Comparison of ENCODE assay signal across 18 mouse cellular contexts in genomic region chr7:37977676-37978075, GRCm38 (mm10). TPM values are rescaled to one million over a fixed set of nuclear protein-coding genes. Genes with fewer than 3 reads are reported as not detected.
DNase-seq lines count a peak whose midpoint lies in the region; ATAC-seq lines count a peak whose summit lies in the region.
"Had no signal": no experiment of that assay in that cellular context is flagged by ENCODE, and none has a peak within 500 bp of the region (broad histone marks: within the 10 kb centered on the region; RNA-seq: fewer than 3 reads in every experiment).

No protein-coding gene starts in this region.

- peak; percentile 47 for DNase-seq in CD4-positive helper T cell, adult 2 months (ENCODE audit: low read depth, low spot score)
- DNase-seq in induced T-regulatory cell, adult 2 months (ENCODE audit: low read depth) = peak; percentile 32
- no peak for DNase-seq in ovary, adult 18-20 months (ENCODE audit: low spot score)
- no peak for DNase-seq in kidney, postnatal 10 days
- DNase-seq: adrenal gland, adult 8-10 months; adrenal gland, postnatal 25 days; B cell, adult 2 months; cerebellum, adult 18-20 months; cerebellum, adult 9-10 months; cerebellum, postnatal 14 days; gastrocnemius, postnatal 36 days; heart, adult 2 months; kidney, adult 18-20 months had no signal

- peak; percentile 61 for ATAC-seq in CD4-positive, CD25-positive, alpha-beta regulatory T cell, adult 4 months
- no peak for ATAC-seq in erythroid progenitor cell, adult 5-6 weeks (replicated peaks; ENCODE audit: low FRiP score, poor library complexity, severe bottlenecking)
- ATAC-seq: forebrain, embryonic 15.5 days; intestine, embryonic 16.5 days; Patski had no signal

RNA-seq across cellular contexts. Expression of gene Uri1, which starts 45.7 kb away (rescaled TPM):
- 10 to 100 TPM; 14.7 to 20.8 TPM for polyA plus RNA-seq in CD4-positive, CD25-positive, alpha-beta regulatory T cell, adult 4 months (2017; shearing (Covaris generic))
- 10.1 TPM in 2 replicates for total RNA-seq in erythroid progenitor cell, adult 5-6 weeks (2015; ENCODE audit: low replicate concordance)
- total RNA-seq in erythroid progenitor cell, adult 5-6 weeks (2017; ENCODE audit: low replicate concordance) = 18.2 and 18.8 TPM in 2 replicates

Comparison
In these comparisons a context has a peak if more than half of its experiments do, and no peak if none do; other contexts are left out.
1. DNase-seq: peak in CD4-positive helper T cell, adult 2 months (single experiment) and induced T-regulatory cell, adult 2 months (single experiment); none in ovary, adult 18-20 months (single experiment) and kidney, postnatal 10 days (single experiment).